8 mouse cellular contexts compared by ENCODE assay signal in genomic region chr11:117083052-117083881, GRCm38 (mm10). TPM values are rescaled to one million over a fixed set of nuclear protein-coding genes. Genes with fewer than 3 reads are reported as not detected.
DNase-seq lines count a peak whose midpoint lies in the region; ATAC-seq lines count a peak whose summit lies in the region.

No protein-coding gene starts in this region.

- no peaks in the 10 kb centered on the region for H3K9me3 ChIP-seq in heart, embryonic 11.5 days (replicated peaks; ENCODE audit: control insufficient read depth, low read length)

- H3K36me3 ChIP-seq in heart, embryonic 11.5 days (ENCODE audit: control insufficient read depth, insufficient read depth, low read length), result peaks cover 18% of the 10 kb centered on the region

- peak; percentile 63 for DNase-seq in layer of hippocampus, adult 9-11 months
- DNase-seq in layer of hippocampus, postnatal 10 days (ENCODE audit: low spot score in 2 of 2), result no peak
- DNase-seq in kidney, postnatal 4 days, result peak; percentile 39 to 60
- no peak for DNase-seq in thymus, postnatal 10 days (ENCODE audit: low spot score in 2 of 2)
- no peak for DNase-seq in cerebellum, postnatal 4 days (ENCODE audit: low spot score in 2 of 2)
- DNase-seq in retina, postnatal 1 day, result no peak

- H3K27ac ChIP-seq in heart, embryonic 11.5 days (ENCODE audit: low read depth, low read length), result peak overlapping the region; percentile 64

- WGBS in heart, embryonic 11.5 days (ENCODE audit: insufficient replicate concordance), result 76% methylated on average over 19 of the region's 19 CpGs

- ATAC-seq in heart, embryonic 11.5 days (replicated peaks; ENCODE audit: insufficient number of reproducible peaks, low FRiP score, low TSS enrichment), result no peak
- ATAC-seq in monocyte, adult 5-6 weeks (replicated peaks; ENCODE audit: insufficient number of reproducible peaks, low FRiP score, low TSS enrichment, poor library complexity, severe bottlenecking), result peak; percentile 64

- H3K4me3 ChIP-seq in heart, embryonic 11.5 days (ENCODE audit: low read depth, low read length), result no peak overlapping the region

- no peak overlapping the region for H3K4me2 ChIP-seq in heart, embryonic 11.5 days

- H3K27me3 ChIP-seq in heart, embryonic 11.5 days (ENCODE audit: control insufficient read depth, insufficient read depth, low read length), result no peaks in the 10 kb centered on the region

- no peak overlapping the region for H3K9ac ChIP-seq in heart, embryonic 11.5 days (ENCODE audit: low read depth, low read length)

- H3K4me1 ChIP-seq in heart, embryonic 11.5 days (ENCODE audit: control insufficient read depth, insufficient read depth, low read length), result peaks cover 36% of the 10 kb centered on the region

RNA-seq across cellular contexts. Expression of gene Sec14l1, which starts 31.7 kb away (rescaled TPM):
- 100 to 1,000 TPM; 151 to 152 TPM for total RNA-seq in layer of hippocampus, postnatal 10 days (2021)
- polyA plus RNA-seq in heart, embryonic 11.5 days (2014; fragmentation: Nextera tagmentation; extraction: Ambion mirVana), result 32.6 and 39.4 TPM in 2 replicates
- total RNA-seq in monocyte, adult 5-6 weeks (2017), result 65.4 to 73.2 TPM (median 72.7 TPM) in 3 replicates

Comparison
In these comparisons a context has a peak if more than half of its experiments do, and no peak if none do; other contexts are left out.
1. DNase-seq: peak in layer of hippocampus, adult 9-11 months (single experiment) and kidney, postnatal 4 days (2 of 2); none in layer of hippocampus, postnatal 10 days (0 of 2), thymus, postnatal 10 days (0 of 2), cerebellum, postnatal 4 days (0 of 2) and retina, postnatal 1 day (single experiment).